Mouse (Mus musculus) bone marrow macrophage, adult 2 months (primary cell): ENCODE data around the gene Traf3ip3. TPM values are rescaled to one million over a fixed set of nuclear protein-coding genes. Genes with fewer than 3 reads are reported as not detected.

Source experiments
- H3K27ac ChIP-seq: 2 replicates; pipeline ENCODE4 v1.5.1; 2012; ENCODE audit warnings: low read depth, low read length; ENCODE audit not compliant: insufficient read depth
- H3K4me1 ChIP-seq: 2 replicates; pipeline ENCODE4 v1.6.1; 2012; ENCODE audit warnings: low read length; ENCODE audit not compliant: control insufficient read depth, insufficient read depth
- H3K4me3 ChIP-seq: 2 replicates; pipeline ENCODE4 v1.5.1; 2012; ENCODE audit warnings: mild to moderate bottlenecking, low read length, moderate library complexity; ENCODE audit not compliant: insufficient read depth
- CTCF ChIP-seq: IDR thresholded peaks from 2 replicates; pipeline ENCODE4 v1.5.1; 2012; ENCODE audit warnings: low read depth, mild to moderate bottlenecking, low read length, moderate library complexity
- POLR2A ChIP-seq: IDR thresholded peaks from 2 replicates; pipeline ENCODE4 v1.6.1; 2012; ENCODE audit warnings: mild to moderate bottlenecking, low read depth, low read length, borderline replicate concordance
- polyA plus RNA-seq: library from polyadenylated mRNA; stranded (reverse); fragments of >200 nt; gene quantifications from 2 replicates; pipeline ENCODE4 v1.2.4, GENCODE M21; 2012; ENCODE audit not compliant: missing spikeins, insufficient read depth, insufficient read length

The Traf3ip3 gene
- polyA plus RNA-seq, 1 experiment = 48.6 TPM

DNA sequence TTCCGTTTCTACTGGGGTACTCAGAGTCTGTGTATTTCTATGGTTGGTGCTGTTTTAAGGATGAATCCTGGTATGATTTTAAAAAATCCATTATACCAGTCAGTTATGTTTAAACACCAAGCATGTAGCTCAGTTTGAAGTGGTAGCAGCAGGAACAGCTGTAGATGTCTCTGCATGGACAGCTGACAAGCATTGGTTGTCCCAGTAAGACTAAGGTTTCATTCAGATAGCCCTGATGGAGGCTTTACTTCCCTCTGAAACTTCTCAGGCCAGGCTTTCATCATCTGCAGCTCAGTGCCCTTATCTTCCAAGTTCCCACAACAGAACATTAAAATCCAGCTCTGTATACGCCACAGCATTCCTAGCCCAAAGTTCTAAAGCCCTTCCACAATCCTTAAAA, 31.2 kb upstream of the Traf3ip3 start:
- no peak for TF ChIP-seq POLR2A
- no peak for TF ChIP-seq CTCF
- Histone ChIP-seq H3K27ac (no peak overlapping the region), H3K4me1 (peaks cover 3% of the 10 kb centered on the region; the same call in 1 of the 2 replicates), H3K4me3 (no peak overlapping the region)

DNA sequence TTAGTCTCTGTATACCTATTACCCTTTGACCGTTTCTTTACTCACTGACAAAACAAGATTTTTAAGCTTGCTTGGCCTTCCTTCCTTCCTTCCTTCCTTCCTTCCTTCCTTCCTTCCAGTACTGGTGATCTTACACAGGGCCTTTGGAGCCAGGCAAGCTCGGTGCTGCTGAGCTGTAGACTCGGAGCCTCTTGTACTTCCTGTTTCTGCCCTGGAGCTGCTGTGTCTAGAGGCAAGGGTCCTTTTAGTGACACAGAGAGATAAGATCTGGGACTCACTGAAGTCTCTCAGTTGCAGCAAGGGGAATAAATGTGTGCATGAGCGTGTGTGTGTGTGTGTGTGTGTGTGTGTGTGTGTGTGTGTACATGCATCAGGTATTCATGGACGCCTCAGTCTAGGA, 29.4 kb upstream of the Traf3ip3 start:
- no peak for TF ChIP-seq CTCF
- TF ChIP-seq POLR2A = no peak
- Histone ChIP-seq H3K27ac (no peak overlapping the region), H3K4me3 (no peak overlapping the region), H3K4me1 (peaks cover 12% of the 10 kb centered on the region)

DNA sequence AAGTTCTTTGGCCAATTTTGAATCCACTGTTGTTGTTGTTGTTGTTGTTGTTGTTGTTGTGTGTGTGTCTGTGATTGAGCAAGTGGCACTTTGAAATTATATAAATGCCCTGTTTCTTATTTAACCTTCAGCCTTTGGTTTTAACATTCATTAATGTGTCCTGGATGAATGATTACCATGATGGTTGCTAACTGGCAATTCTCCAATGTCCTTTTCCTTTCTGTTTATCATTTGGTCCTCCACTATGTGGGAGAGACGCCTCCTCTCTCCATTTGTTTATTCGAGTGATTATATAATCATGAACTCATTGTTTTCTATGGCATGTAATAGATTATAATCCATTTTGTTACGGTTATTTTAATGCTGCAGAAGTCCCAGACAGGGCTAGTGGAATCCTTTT, 29.0 kb upstream of the Traf3ip3 start:
- TF ChIP-seq CTCF = no peak
- TF ChIP-seq POLR2A = no peak
- Histone ChIP-seq H3K4me1 (peaks cover 12% of the 10 kb centered on the region), H3K4me3 (no peak overlapping the region), H3K27ac (no peak overlapping the region)

DNA sequence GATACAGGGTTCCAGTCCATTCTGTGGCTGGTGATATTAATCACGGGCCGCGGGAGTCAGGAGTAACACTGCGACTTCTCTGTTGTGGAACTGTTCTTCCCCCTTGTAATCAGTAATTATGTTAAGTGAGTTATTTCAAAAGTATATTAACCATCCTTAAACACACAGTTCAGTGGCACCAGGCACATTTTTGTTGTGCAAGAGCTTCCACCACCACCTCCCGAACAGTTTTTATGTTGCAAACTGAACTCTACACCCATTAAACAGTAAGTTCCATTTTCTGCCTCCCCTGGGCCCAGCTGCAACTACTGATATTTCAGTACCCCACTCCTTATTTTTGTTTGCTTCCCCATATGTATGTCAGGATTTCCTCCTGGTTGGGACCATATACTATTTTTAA, 28.1 kb upstream of the Traf3ip3 start:
- no peak overlapping the region for H3K4me3 ChIP-seq
- TF ChIP-seq CTCF (no peak), POLR2A (no peak)
- H3K4me1 ChIP-seq = peaks cover 12% of the 10 kb centered on the region
- no peak overlapping the region for H3K27ac ChIP-seq

DNA sequence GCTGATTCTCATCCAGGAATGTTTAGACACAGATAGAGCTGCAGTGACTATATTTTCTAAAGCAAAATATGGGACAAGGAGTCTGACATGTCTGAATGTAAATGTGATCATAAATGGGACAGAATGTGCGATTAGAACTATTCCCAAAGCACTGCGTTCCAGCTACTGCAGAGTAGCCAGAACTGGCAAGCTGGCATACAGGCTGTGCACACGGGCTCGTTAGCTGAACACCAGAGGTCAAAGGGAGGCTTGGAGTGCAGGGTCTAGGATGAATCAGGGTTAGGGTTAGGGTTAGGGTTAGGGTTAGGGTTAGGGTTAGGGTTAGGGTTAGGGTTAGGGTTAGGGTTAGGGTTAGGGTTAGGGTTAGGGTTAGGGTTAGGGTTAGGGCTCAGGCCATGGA, 26.0 kb upstream of the Traf3ip3 start:
- Histone ChIP-seq H3K27ac (no peak overlapping the region), H3K4me1 (peaks cover 12% of the 10 kb centered on the region), H3K4me3 (no peak overlapping the region)
- TF ChIP-seq CTCF = no peak
- no peak for TF ChIP-seq POLR2A

DNA sequence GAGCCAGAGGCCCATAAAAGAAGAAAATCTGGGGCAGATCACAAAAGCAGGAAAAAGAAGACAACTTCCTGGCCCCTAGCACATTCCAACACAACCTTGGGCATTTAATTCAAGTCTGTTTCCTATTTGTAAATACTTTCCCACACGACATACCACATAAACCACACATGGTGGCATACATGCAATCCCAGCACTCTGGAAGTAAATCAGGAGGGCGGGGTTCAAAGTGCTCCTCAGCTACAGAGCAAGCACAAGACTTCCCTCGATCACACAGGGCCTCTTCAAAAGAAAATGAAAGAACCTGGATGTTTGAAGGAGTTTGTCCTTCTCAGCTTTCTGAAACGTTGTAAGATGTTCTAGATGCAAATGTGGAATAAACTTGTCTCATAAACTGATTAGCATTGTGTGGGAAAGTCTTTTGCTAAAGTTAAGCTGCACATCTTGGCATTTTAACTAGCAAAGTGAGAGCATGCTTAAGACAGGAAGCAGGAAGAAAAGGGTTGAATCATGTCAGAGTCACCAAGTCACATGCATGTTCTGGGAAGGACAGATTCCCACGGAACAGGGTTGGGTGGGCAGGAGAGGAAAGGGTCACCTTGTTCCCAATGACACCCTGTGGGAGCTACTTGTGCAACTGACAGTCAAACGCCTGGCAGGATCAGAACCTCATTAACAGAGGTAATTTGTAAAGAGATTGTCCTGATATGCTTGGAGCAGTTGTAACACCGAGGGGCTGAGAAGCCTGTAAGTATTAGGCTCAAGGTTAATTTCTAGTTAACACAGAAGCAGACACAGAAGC, 25.4 kb upstream of the Traf3ip3 start:
- Histone ChIP-seq H3K4me1 (peaks cover 12% of the 10 kb centered on the region), H3K27ac (no peak overlapping the region), H3K4me3 (no peak overlapping the region)
- TF ChIP-seq POLR2A (no peak), CTCF (no peak)

DNA sequence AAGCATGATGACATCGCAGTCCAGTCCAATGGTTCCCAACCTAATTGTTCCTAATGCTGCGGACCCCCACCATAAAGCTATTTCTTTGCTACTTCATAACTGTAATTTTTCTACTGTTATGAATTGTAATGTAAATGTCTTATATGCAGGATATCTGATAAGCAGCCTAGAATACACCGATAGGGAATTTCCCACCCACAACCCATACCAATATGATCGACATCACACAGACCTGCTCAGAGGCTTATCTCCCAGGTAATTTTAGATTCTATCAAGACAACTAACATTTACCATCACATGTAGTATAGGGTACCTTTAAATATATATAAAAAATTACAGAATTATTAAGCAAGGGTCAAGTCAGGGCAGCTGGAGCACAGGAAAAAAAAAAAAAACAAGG, 24.6 kb upstream of the Traf3ip3 start:
- Histone ChIP-seq H3K27ac (no peak overlapping the region), H3K4me3 (no peak overlapping the region)

DNA sequence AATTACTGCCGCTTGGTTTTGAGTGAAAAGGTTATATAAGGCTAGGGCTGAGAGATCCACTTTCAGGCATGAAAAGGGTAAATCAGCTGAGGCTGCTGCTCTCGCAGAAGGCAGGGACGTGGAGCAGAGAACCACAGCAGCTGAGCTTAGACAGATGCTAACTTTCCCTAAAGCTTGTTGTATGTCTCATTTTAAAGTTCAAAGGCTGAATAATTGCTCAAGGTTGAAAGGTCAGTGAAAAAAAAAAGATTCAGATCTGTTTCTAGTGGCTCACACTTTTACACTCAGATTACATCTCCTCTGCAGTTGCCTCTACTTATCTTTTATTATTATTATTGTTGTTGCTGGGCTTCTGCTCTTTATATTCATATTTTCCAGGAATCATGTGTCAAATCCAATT, 24.0 kb upstream of the Traf3ip3 start:
- Histone ChIP-seq H3K27ac (no peak overlapping the region), H3K4me1 (peaks cover 19% of the 10 kb centered on the region), H3K4me3 (no peak overlapping the region)
- TF ChIP-seq CTCF (no peak), POLR2A (no peak)

More for the DNA sequence above, 24.6 kb upstream of the Traf3ip3 start:
- peaks cover 14% of the 10 kb centered on the region for H3K4me1 ChIP-seq
- TF ChIP-seq POLR2A (no peak), CTCF (no peak)

DNA sequence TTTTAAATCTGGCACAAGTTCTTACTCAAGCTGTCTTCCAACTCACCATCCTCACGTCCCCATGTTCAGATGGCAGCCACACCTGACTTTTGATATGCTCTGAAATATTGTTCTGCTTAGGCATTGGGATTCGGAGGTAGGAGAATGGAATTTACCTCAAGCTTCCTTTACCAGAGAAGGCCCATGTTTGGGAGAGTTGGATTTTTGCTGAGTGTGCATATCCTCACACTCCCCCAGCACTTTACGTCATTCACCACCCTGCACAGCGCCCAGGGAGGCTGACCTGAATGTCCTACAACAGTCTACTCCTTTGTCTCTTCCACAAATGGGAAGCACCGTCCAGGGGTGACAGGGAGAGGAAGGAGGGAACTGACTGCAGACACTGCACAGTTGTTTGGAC, 18.9 kb upstream of the Traf3ip3 start:
- peaks cover 13% of the 10 kb centered on the region for H3K4me1 ChIP-seq
- no peak overlapping the region for H3K27ac ChIP-seq
- TF ChIP-seq CTCF = no peak
- no peak for TF ChIP-seq POLR2A
- H3K4me3 ChIP-seq = no peak overlapping the region

DNA sequence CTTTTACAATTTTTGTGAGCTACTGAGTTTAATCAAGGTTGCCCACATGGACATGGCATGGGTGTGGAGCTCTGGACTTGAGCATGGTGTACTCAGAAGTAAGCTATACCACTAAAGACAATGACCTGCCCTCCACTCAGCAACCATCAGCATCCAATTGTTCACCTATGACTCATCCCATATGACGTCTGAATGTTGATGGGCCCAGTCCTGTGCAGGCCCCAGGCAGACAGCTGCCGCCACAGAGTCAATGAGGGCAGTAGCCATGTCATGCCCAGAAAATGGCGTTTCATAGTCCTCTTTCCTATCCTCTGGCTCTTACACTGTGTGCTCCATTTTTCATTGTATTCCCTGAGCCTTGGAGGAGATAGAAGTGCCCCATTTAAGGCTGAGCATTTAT, 14.5 kb upstream of the Traf3ip3 start:
- peaks cover 11% of the 10 kb centered on the region for H3K4me1 ChIP-seq
- TF ChIP-seq CTCF (no peak), POLR2A (no peak)
- no peak overlapping the region for H3K4me3 ChIP-seq
- H3K27ac ChIP-seq = no peak overlapping the region
